Mouse (Mus musculus) layer of hippocampus, postnatal 25 days (tissue): ENCODE data around the gene Fat3. TPM values are rescaled to one million over a fixed set of nuclear protein-coding genes. Genes with fewer than 3 reads are reported as not detected.

ENCODE experiments used
- DNase-seq, 2 experiments: peaks; one replicate each; pipeline ENCODE4 v3.0.0; 2022; ENCODE audit warnings: mixed read lengths in 2 of 2, low spot score in 1 of 2; ENCODE audit errors: extremely low spot score in 1 of 2
- total RNA-seq, 2 experiments: library from RNA; stranded (reverse); gene quantifications; 2 replicates each; pipeline ENCODE4 v1.2.3; 2021

Gene Fat3
- total RNA-seq, 2 experiments from 2014 or later = 31.0 to 40.9 TPM

- DNase-seq = no peak
Observed at GRCm38 (mm10) chr9:16440638-16441037, 60.4 kb downstream of the Fat3 start.

- DNase-seq = no peak
Observed at GRCm38 (mm10) chr9:16439941-16440340, 61.1 kb downstream of the Fat3 start.

GRCm38 (mm10) chr9:16437805-16438204 lies 63.3 kb downstream of the Fat3 start:
- DNase-seq = no peak

GRCm38 (mm10) chr9:16428589-16428988 lies 72.5 kb downstream of the Fat3 start:
- no peak for DNase-seq

GRCm38 (mm10) chr9:16422707-16423106 lies 78.4 kb downstream of the Fat3 start:
- DNase-seq = no peak

GRCm38 (mm10) chr9:16402815-16403214 lies 98.3 kb downstream of the Fat3 start:
- DNase-seq = no peak

- no peak for DNase-seq
Observed at GRCm38 (mm10) chr9:16398734-16399686, 102.1 kb downstream of the Fat3 start.

- DNase-seq = no peak
Observed at GRCm38 (mm10) chr9:16389141-16389540, 111.9 kb downstream of the Fat3 start.

- DNase-seq = no peak
Observed at GRCm38 (mm10) chr9:16387527-16387926, 113.6 kb downstream of the Fat3 start.

- no peak for DNase-seq
Observed at GRCm38 (mm10) chr9:16363713-16364112, 137.4 kb downstream of the Fat3 start.

GRCm38 (mm10) chr9:16361811-16362210 lies 139.3 kb downstream of the Fat3 start:
- no peak for DNase-seq

GRCm38 (mm10) chr9:16356636-16357035 lies 144.4 kb downstream of the Fat3 start:
- DNase-seq = no peak

- no peak for DNase-seq
Observed at GRCm38 (mm10) chr9:16354906-16355305, 146.2 kb downstream of the Fat3 start.

GRCm38 (mm10) chr9:16353049-16353724 lies 147.9 kb downstream of the Fat3 start:
- DNase-seq = no peak

- DNase-seq = no peak
Observed at GRCm38 (mm10) chr9:16352486-16353048, 148.5 kb downstream of the Fat3 start.

- DNase-seq = peak in 1 of 2 experiments; percentile 12
Observed at GRCm38 (mm10) chr9:16344902-16345855, 155.9 kb downstream of the Fat3 start.

- no peak for DNase-seq
Observed at GRCm38 (mm10) chr9:16343191-16343590, 157.9 kb downstream of the Fat3 start.

- DNase-seq = no peak
Observed at GRCm38 (mm10) chr9:16342577-16342976, 158.5 kb downstream of the Fat3 start.

- DNase-seq = no peak
Observed at GRCm38 (mm10) chr9:16330290-16330984, 170.6 kb downstream of the Fat3 start.
